Mouse (Mus musculus): ENCODE measurements around the gene Kcna1. TPM values are rescaled to one million over a fixed set of nuclear protein-coding genes. Genes with fewer than 3 reads are reported as not detected.
A peak's percentile ranks its signal among the peaks of the same experiment; 100 is the strongest.

The Kcna1 gene
- polyA plus RNA-seq (2016; fragmentation: Nextera tagmentation; extraction: Ambion mirVana) = 2.9 and 3.2 TPM in 2 replicates

DNA sequence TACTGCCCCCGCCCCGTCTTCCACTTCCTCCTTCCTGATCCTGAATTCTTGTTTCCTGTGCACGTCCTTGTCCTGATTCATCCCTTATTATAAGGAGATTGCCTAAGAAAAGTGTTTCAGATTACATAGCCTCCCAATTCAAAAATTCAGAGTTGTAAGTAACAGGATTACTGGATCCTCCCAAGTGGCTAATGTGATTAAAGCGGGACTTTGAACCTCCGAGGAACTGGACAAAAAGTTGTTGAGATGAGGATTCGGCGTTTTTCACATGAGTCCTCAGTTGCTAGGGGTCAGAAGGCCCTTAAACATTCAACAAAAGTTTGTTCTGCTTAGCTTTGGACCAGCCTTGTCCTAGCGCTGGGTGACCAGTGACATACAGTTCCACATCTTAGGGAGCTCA, at the start of gene Kcna1:
Kcna1 (minus strand) TSS at position 4 of the 400 bp plus-strand sequence.
- 10% methylated on average over 8 of the region's 8 CpGs for WGBS
- peaks cover 62% of the 10 kb centered on the region for H3K27me3 ChIP-seq
- ATAC-seq (ENCODE audit: low FRiP score, low read depth) = no peak

DNA sequence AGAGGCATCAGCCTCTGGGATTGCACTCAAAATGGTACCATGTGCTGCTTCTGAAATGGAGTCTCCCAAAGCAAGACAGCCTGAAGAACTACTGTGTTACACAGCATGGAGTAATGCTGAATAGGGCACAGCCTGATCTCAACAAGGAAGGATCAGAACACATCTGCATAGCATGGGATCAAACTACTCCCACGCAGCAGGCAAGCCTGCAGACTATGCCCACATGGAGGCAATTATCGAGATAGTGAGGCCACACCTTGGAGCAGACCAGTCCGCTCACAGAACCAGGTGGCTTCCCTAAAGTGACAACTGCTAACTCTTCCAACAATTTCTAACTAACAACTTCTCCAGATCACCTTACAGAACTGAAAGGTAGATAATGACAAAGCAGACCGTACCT, 40.9 kb upstream of the Kcna1 start:
- H3K4me3 ChIP-seq = no peak overlapping the region
- H3K9ac ChIP-seq (replicated peaks) = no peak overlapping the region
- no peak for ATAC-seq (ENCODE audit: low FRiP score, low read depth)
- no peaks in the 10 kb centered on the region for H3K4me1 ChIP-seq
- H3K27me3 ChIP-seq = no peaks in the 10 kb centered on the region
- H3K36me3 ChIP-seq = no peaks in the 10 kb centered on the region
- H3K27ac ChIP-seq (replicated peaks) = no peak overlapping the region
- H3K4me2 ChIP-seq (replicated peaks) = no peak overlapping the region
- 76% methylated on average over 4 of the region's 4 CpGs for WGBS
- H3K9me3 ChIP-seq = no peaks in the 10 kb centered on the region

More for the DNA sequence above, at the start of gene Kcna1:
- Histone ChIP-seq H3K4me2 (replicated peaks) (peak within 1 kb of the TSS; percentile 99), H3K9me3 (no peaks in the 10 kb centered on the region), H3K9ac (replicated peaks) (peak within 1 kb of the TSS; percentile 59), H3K27ac (replicated peaks) (peak within 1 kb of the TSS; percentile 39; the same call in 1 of the 2 replicates), H3K36me3 (no peaks in the 10 kb centered on the region), H3K4me1 (peaks cover 37% of the 10 kb centered on the region), H3K4me3 (peak within 1 kb of the TSS; percentile 57)

GRCm38 (mm10) chr6:126685135-126685534, 39.0 kb upstream of the Kcna1 start:
- no peak overlapping the region for H3K27ac ChIP-seq (replicated peaks)
- H3K9ac ChIP-seq (replicated peaks) = no peak overlapping the region
- no peak overlapping the region for H3K4me2 ChIP-seq (replicated peaks)
- H3K9me3 ChIP-seq = no peaks in the 10 kb centered on the region
- H3K36me3 ChIP-seq = no peaks in the 10 kb centered on the region
- ATAC-seq (ENCODE audit: low FRiP score, low read depth) = no peak
- 69% methylated on average over 3 of the region's 3 CpGs for WGBS
- H3K4me1 ChIP-seq = no peaks in the 10 kb centered on the region
- H3K27me3 ChIP-seq = no peaks in the 10 kb centered on the region
- no peak overlapping the region for H3K4me3 ChIP-seq

DNA sequence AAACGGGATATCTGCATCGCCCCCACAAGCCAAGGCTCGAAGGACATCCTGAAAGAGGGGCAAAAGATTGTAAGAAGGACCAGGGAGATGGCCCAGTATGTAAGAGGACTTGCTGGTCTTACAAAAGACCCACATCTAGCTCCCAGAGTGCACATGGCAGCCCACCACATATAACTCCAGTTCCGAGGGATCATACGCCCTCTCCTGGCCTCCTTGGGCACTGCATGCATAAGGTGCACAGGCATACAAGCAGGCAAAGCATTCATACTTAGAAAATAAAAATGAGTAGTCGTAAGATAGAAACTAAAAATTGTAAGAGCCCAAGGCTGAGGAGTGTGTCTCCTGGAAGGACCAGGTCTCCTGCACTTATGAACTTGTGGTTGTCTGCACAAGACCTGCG, 32.8 kb upstream of the Kcna1 start:
- Histone ChIP-seq H3K4me2 (replicated peaks) (no peak overlapping the region), H3K4me3 (no peak overlapping the region), H3K9ac (replicated peaks) (no peak overlapping the region), H3K36me3 (no peaks in the 10 kb centered on the region), H3K27me3 (no peaks in the 10 kb centered on the region; the same call in 1 of the 2 replicates), H3K9me3 (no peaks in the 10 kb centered on the region), H3K27ac (replicated peaks) (no peak overlapping the region), H3K4me1 (0 out of 2 replicates have a peak, but pooled peaks cover 5% of the 10 kb centered on the region)
- no peak for ATAC-seq (ENCODE audit: low FRiP score, low read depth)
- WGBS = 67% methylated on average over 7 of the region's 7 CpGs

GRCm38 (mm10) chr6:126667001-126667400, 20.8 kb upstream of the Kcna1 start:
- Histone ChIP-seq H3K4me1 (no peaks in the 10 kb centered on the region), H3K27ac (replicated peaks) (no peak overlapping the region), H3K9me3 (no peaks in the 10 kb centered on the region), H3K4me2 (replicated peaks) (no peak overlapping the region), H3K27me3 (peaks cover 32% of the 10 kb centered on the region), H3K36me3 (no peaks in the 10 kb centered on the region), H3K4me3 (no peak overlapping the region), H3K9ac (replicated peaks) (no peak overlapping the region)
- no peak for ATAC-seq (ENCODE audit: low FRiP score, low read depth)
- 94% methylated on average over 5 of the region's 5 CpGs for WGBS

DNA sequence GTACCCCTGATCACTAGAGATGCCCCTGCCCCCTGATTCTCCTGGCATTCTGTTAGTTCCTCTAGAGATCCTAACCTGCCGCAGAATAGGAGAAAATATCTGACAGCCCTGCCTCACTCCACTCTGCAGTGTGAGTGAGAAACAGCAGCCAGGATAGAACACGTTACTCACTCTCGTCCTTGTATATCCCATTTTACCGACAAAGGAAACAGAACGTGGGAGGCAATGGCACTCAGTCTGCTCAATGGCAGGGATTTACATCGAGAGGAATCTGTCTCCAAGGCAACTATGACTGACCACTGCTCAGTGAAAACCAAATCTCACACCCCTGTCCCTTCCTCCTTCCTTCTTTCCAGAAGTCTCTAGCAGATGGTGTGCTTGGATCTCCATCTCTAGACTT, 19.9 kb upstream of the Kcna1 start:
- H3K9me3 ChIP-seq = no peaks in the 10 kb centered on the region
- H3K27ac ChIP-seq (replicated peaks) = no peak overlapping the region
- H3K4me3 ChIP-seq = no peak overlapping the region
- H3K36me3 ChIP-seq = no peaks in the 10 kb centered on the region
- H3K9ac ChIP-seq (replicated peaks) = no peak overlapping the region
- WGBS = 25% methylated on average over 6 of the region's 6 CpGs
- H3K27me3 ChIP-seq = peaks cover 32% of the 10 kb centered on the region
- no peak overlapping the region for H3K4me2 ChIP-seq (replicated peaks)
- ATAC-seq (ENCODE audit: low FRiP score, low read depth) = no peak
- no peaks in the 10 kb centered on the region for H3K4me1 ChIP-seq

DNA sequence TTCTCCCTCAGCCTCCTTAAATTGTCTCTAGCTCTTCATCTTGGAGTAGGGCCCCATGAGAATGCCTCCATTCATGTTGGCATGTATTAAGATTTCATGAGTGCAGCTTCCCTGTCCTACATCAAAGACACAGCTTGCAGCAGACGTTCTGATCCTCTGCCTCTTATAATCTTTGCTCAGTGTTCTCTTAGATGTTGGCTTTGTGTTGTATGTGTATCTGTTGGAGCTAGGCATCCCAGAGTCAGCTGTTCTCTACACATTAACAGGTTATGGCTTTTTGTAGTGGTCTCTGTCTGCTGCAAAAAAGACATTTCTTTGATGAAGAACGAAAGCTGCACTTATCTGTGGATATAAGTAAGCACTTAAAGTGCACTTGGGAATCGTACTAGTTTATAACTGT, 18.4 kb upstream of the Kcna1 start:
- no peak overlapping the region for H3K27ac ChIP-seq (replicated peaks)
- no peak for ATAC-seq (ENCODE audit: low FRiP score, low read depth)
- 71% methylated on average over 3 of the region's 3 CpGs for WGBS
- no peak overlapping the region for H3K9ac ChIP-seq (replicated peaks)
- no peak overlapping the region for H3K4me2 ChIP-seq (replicated peaks)
- H3K27me3 ChIP-seq = peaks cover 27% of the 10 kb centered on the region
- H3K9me3 ChIP-seq = no peaks in the 10 kb centered on the region
- H3K36me3 ChIP-seq = no peaks in the 10 kb centered on the region
- H3K4me1 ChIP-seq = no peaks in the 10 kb centered on the region
- no peak overlapping the region for H3K4me3 ChIP-seq

- WGBS = 80% methylated on average over 2 of the region's 2 CpGs
- Histone ChIP-seq H3K36me3 (no peaks in the 10 kb centered on the region), H3K9me3 (no peaks in the 10 kb centered on the region), H3K9ac (replicated peaks) (no peak overlapping the region), H3K4me2 (replicated peaks) (no peak overlapping the region), H3K27ac (replicated peaks) (no peak overlapping the region), H3K4me1 (no peaks in the 10 kb centered on the region), H3K27me3 (no peaks in the 10 kb centered on the region), H3K4me3 (no peak overlapping the region)
- ATAC-seq (ENCODE audit: low FRiP score, low read depth) = no peak
Measured at GRCm38 (mm10) chr6:126657646-126658394, 11.6 kb upstream of the Kcna1 start.

DNA sequence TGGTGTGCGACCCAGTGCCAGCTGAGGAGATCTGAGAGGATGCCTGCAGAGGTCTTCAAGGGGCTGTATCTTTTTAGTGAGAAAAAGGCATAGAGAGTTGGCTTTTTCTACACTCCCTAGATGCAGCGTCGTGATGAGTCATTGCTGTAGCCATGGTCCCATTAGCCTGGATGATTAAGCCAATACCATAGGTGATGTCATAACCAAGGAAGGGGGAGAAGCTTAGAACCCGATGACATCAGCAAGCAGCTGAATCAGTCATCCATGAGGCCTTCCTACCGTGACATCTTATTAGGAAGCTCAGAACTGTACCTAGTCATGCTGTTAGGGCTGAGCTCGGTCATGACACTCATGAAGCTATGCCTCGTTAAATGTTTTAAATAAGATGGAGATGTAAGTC, 7.4 kb upstream of the Kcna1 start:
- ATAC-seq (ENCODE audit: low FRiP score, low read depth) = no peak
- Histone ChIP-seq H3K36me3 (no peaks in the 10 kb centered on the region), H3K9me3 (no peaks in the 10 kb centered on the region), H3K27me3 (no peaks in the 10 kb centered on the region; the same call in 1 of the 2 replicates), H3K4me2 (replicated peaks) (no peak overlapping the region), H3K4me3 (no peak overlapping the region), H3K9ac (replicated peaks) (no peak overlapping the region), H3K27ac (replicated peaks) (no peak overlapping the region), H3K4me1 (peaks cover 3% of the 10 kb centered on the region; the same call in 1 of the 2 replicates)
- 87% methylated on average over 7 of the region's 7 CpGs for WGBS

DNA sequence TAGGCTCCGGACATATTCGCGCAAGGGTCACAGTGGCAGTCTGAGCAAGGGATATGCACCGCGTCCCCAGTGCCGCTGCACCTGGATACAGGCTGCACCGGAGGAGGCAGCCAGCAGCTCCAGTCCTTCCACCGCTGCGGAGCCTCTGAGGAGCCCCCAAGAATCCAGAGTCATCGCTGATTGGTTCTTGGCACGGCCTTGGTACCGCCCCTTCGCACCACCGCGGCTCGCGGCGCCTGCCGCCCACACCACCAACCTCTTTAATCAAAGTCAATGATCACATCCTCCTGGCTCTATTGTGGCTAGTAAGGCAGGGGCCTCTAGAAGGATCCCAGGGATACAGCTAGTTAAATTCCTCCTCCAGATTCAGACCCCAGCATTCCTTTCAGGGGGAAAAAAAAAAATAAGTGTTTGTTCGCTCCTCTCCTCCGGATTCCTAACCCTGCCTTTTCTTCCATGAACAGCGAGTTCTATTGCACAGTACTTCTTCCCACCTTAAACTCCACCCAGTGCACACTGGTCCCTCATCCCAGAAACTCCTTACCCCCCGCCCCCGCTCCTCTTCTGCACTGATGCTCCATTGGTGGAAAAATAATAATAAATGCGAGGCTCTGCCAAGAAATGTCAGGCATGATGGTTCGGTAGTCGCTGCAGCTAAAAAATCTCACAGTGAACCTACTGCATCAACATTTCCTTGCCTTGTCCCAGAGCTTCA, 383 bp downstream of the Kcna1 start:
- H3K9me3 ChIP-seq = no peaks in the 10 kb centered on the region
- H3K27me3 ChIP-seq = peaks cover 66% of the 10 kb centered on the region
- peaks cover 37% of the 10 kb centered on the region for H3K4me1 ChIP-seq
- peak overlapping the region; percentile 59 for H3K9ac ChIP-seq (replicated peaks)
- H3K4me2 ChIP-seq (replicated peaks) = peak overlapping the region; percentile 99
- H3K27ac ChIP-seq (replicated peaks) = peak overlapping the region; percentile 39; the same call in 1 of the 2 replicates
- WGBS = under 1% methylated on average over 27 of the region's 27 CpGs
- H3K36me3 ChIP-seq = no peaks in the 10 kb centered on the region
- ATAC-seq (ENCODE audit: low FRiP score, low read depth) = peak; percentile 90
- H3K4me3 ChIP-seq = peak overlapping the region; percentile 57

- no peak overlapping the region for H3K27ac ChIP-seq (replicated peaks)
- H3K36me3 ChIP-seq = no peaks in the 10 kb centered on the region
- H3K9me3 ChIP-seq = no peaks in the 10 kb centered on the region
- peaks cover 37% of the 10 kb centered on the region for H3K4me1 ChIP-seq
- peak overlapping the region; percentile 99 for H3K4me2 ChIP-seq (replicated peaks)
- 1% methylated on average over 23 of the region's 24 CpGs for whole genome bisulfite sequencing
- peak overlapping the region; percentile 57 for H3K4me3 ChIP-seq
- peaks cover 66% of the 10 kb centered on the region for H3K27me3 ChIP-seq
- ATAC-seq (ENCODE audit: low FRiP score, low read depth) = peak; percentile 25; the same call in 1 of the 2 replicates
- H3K9ac ChIP-seq (replicated peaks) = peak overlapping the region; percentile 59
Measured at GRCm38 (mm10) chr6:126645044-126645541, 1.1 kb downstream of the Kcna1 start.
